Mouse (Mus musculus): Measurements from ENCODE around the gene Armc2. TPM values are rescaled to one million over a fixed set of nuclear protein-coding genes. Genes with fewer than 3 reads are reported as not detected.

Armc2 gene
- total RNA-seq, 2 experiments from 2014 or later = 8.6 to 9.1 TPM

- no peak for DNase-seq (ENCODE audit: low spot score in 2 of 2)
These were observed 6.2 kb upstream of the Armc2 start for GRCm38 (mm10) chr10:42024406-42024805.

- no peak for DNase-seq (ENCODE audit: low spot score in 2 of 2)
These were observed 3.3 kb upstream of the Armc2 start for GRCm38 (mm10) chr10:42021536-42021935.

GRCm38 (mm10) chr10:42014086-42014485 is 4.2 kb downstream of the Armc2 start:
- peak in 1 of 2 experiments; percentile 56 for DNase-seq (ENCODE audit: low spot score in 2 of 2)

- DNase-seq (ENCODE audit: low spot score in 2 of 2) = no peak
These were observed 7.3 kb downstream of the Armc2 start for GRCm38 (mm10) chr10:42010761-42011435.

GRCm38 (mm10) chr10:42005259-42005658 is 13.0 kb downstream of the Armc2 start:
- DNase-seq (ENCODE audit: low spot score in 2 of 2) = no peak

GRCm38 (mm10) chr10:42004690-42005089 is 13.6 kb downstream of the Armc2 start:
- no peak for DNase-seq (ENCODE audit: low spot score in 2 of 2)

GRCm38 (mm10) chr10:42004056-42004455 is 14.2 kb downstream of the Armc2 start:
- no peak for DNase-seq (ENCODE audit: low spot score in 2 of 2)

GRCm38 (mm10) chr10:42003576-42003975 is 14.7 kb downstream of the Armc2 start:
- no peak for DNase-seq (ENCODE audit: low spot score in 2 of 2)

- no peak for DNase-seq (ENCODE audit: low spot score in 2 of 2)
These were observed 15.8 kb downstream of the Armc2 start for GRCm38 (mm10) chr10:42002436-42002835.

GRCm38 (mm10) chr10:42001260-42001659 is 17.0 kb downstream of the Armc2 start:
- no peak for DNase-seq (ENCODE audit: low spot score in 2 of 2)

GRCm38 (mm10) chr10:41997691-41998178 is 20.5 kb downstream of the Armc2 start:
- DNase-seq (ENCODE audit: low spot score in 2 of 2) = no peak

GRCm38 (mm10) chr10:41996157-41996556 is 22.1 kb downstream of the Armc2 start:
- DNase-seq (ENCODE audit: low spot score in 2 of 2) = no peak

GRCm38 (mm10) chr10:41995051-41995450 is 23.2 kb downstream of the Armc2 start:
- no peak for DNase-seq (ENCODE audit: low spot score in 2 of 2)

GRCm38 (mm10) chr10:41994578-41994977 is 23.7 kb downstream of the Armc2 start:
- no peak for DNase-seq (ENCODE audit: low spot score in 2 of 2)

- DNase-seq (ENCODE audit: low spot score in 2 of 2) = no peak
These were observed 26.2 kb downstream of the Armc2 start for GRCm38 (mm10) chr10:41992059-41992440.

GRCm38 (mm10) chr10:41991364-41992058 is 26.7 kb downstream of the Armc2 start:
- no peak for DNase-seq (ENCODE audit: low spot score in 2 of 2)

- DNase-seq (ENCODE audit: low spot score in 2 of 2) = no peak
These were observed 27.3 kb downstream of the Armc2 start for GRCm38 (mm10) chr10:41990896-41991295.

- DNase-seq (ENCODE audit: low spot score in 2 of 2) = no peak
These were observed 29.3 kb downstream of the Armc2 start for GRCm38 (mm10) chr10:41988930-41989329.

- no peak for DNase-seq (ENCODE audit: low spot score in 2 of 2)
These were observed 32.1 kb downstream of the Armc2 start for GRCm38 (mm10) chr10:41986126-41986525.

- no peak for DNase-seq (ENCODE audit: low spot score in 2 of 2)
These were observed 34.0 kb downstream of the Armc2 start for GRCm38 (mm10) chr10:41984221-41984620.

- no peak for DNase-seq (ENCODE audit: low spot score in 2 of 2)
These were observed 35.4 kb downstream of the Armc2 start for GRCm38 (mm10) chr10:41982821-41983220.

- peak; percentile 47 to 66 for DNase-seq (ENCODE audit: low spot score in 2 of 2)
These were observed 37.4 kb downstream of the Armc2 start for GRCm38 (mm10) chr10:41980772-41981383.
